Mouse (Mus musculus): ENCODE results near the gene Dpp6. TPM values are rescaled to one million over a fixed set of nuclear protein-coding genes. Genes with fewer than 3 reads are reported as not detected.
A peak's percentile ranks its signal among the peaks of the same experiment; 100 is the strongest.

Dpp6 gene
- total RNA-seq, 2 experiments from 2014 or later: 254 to 263 TPM

DNA sequence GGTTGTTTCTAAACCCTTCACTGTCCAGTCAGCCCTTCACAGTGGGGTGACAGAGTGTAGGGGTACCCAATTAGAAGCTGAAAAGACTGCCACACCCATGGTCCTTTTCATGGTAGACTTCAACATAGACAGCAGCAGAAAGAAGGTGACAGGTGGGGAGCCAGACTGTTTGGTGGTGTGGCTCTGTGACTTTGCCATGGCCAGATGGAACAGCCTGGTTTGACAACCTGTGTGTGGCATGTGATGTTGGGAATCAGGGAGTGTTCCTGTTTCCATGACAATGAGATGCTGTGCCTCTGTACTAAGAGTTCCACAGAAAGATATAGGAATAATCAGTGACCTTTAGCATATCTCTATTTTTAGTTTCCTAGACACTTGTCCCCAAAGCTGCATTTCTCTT lies 386.1 kb downstream of the Dpp6 start:
- peak; percentile 42 to 57 for DNase-seq

DNA sequence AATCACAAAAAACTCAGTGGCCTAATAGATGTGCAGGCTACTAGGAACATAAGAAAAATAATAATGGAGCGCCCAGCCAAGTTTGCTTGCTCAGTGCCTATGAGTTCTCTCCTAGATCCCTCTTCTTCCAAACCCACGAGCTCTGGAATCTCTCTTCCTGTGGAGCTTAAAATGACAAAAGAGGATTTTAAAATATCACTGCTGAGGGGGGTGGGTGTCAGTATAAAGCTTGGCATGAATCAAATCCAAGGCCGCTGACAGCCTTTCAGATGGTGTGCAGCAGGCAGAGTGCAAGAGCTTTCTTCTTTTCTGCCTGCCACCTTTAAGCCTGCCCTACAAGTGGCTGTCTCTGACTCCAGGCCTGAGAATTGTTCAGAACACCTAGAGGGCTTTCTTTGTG lies 387.7 kb downstream of the Dpp6 start:
- no peak for DNase-seq

DNA sequence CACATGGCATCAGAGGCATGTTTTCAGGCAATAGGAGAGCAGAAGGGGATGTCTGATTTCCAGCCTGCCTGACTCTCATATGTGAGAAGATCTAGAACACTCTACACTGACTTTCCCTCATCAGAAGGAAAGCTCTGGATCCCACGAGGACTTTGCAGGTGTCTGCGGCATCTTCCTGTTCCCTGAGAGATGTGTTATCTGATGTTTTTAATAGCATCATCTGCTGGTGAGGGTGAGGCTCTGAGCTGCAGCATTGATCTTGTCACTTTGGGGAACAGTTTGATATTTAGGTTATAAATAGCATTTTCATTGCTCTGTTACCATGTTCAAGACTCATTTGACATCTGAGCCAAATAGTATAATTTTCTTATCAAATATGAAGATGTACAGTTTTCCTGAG lies 388.8 kb downstream of the Dpp6 start:
- no peak for DNase-seq

DNA sequence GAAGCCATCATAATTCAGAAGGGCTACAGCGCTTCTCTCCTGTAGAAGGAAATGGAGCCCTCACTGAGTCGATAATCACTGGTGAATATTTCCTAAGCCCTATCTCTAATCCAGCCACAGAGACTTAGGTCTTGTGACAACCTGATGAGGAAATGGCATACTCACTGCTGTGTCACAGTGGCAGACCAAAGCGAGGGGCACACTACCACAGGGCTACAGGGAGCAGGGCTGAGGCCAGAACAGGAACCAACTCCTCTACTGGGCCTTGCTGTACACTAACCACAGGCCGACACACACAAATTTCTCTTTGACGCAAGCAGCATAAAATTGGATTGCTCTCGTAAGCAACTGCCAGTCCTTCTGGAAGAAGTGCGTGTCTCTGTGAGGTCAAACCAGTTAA lies 389.2 kb downstream of the Dpp6 start:
- no peak for DNase-seq

DNA sequence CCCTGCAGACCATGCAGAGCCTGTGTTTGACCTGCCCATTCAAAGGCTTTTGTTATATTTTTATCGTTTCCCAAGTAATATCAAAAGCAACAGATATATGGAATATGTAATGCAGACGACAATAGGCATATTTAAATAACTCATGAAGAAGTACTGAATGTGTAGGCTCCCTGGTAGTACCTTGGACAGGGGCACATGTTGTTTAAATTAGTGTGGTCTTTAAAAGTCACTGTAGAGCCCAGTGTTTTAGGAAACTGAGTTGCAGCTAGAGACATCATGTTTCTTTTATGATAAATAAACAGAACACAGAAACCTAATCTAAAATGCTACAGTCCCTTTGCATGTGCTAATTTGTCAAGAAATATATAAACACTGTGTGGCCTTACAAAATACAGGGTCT lies 403.1 kb downstream of the Dpp6 start:
- DNase-seq: no peak

DNA sequence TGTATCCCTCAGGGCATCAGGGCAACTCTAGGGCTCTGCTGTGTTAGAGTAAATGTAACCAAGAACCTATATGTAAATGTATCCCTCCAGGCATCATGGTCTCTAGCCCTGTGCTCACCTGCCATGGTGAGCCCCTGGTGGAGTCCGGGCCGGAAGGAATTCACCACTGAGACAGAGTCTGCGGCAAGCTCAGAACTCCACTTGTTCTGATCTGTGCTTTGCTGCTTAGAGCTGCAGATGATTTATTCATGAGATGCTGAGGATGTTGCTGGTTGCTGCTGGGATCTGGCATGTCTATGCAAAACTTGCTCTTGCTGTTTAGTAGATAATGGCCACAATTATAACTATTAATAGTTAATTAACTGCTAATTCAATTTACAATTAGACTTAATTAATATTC lies 425.1 kb downstream of the Dpp6 start:
- DNase-seq: no peak

DNA sequence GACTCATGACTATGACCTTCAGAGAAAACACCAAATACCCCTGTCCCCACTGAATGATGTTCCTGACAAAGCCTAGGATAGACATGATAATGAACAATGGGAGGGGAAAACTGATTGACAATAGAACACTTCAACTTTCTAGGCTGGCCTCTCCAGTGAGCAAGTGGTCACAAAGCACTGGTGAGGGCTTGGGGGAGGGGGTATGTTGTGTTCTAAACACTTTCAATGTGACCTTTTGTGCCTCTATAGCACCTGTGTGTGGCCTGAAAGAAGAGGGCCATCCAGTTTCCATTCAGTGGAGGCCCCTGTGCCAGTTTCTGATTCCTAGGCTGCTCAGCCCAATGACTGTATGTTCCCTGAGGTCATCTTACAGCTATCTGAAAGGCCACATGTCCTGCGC lies 426.2 kb downstream of the Dpp6 start:
- DNase-seq: no peak

DNA sequence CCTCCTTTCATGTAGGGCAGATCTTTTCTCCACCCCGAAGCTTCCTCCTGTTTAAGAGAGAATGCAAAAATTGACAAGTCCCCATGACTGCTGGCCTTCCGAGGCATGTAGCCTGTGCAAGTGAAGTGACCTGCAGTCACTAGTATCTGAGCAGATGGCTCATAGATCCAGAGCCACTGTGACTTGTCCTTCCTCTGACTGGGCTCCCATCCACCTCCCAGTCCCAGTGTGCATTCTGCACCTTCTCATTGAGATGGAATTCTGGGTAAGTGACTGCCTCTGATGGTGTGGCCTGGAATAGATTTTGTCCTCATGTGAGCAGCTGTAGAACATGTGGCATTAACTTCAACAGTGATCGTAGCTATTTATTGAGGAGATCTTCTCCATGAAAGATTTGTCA lies 430.8 kb downstream of the Dpp6 start:
- no peak for DNase-seq

DNA sequence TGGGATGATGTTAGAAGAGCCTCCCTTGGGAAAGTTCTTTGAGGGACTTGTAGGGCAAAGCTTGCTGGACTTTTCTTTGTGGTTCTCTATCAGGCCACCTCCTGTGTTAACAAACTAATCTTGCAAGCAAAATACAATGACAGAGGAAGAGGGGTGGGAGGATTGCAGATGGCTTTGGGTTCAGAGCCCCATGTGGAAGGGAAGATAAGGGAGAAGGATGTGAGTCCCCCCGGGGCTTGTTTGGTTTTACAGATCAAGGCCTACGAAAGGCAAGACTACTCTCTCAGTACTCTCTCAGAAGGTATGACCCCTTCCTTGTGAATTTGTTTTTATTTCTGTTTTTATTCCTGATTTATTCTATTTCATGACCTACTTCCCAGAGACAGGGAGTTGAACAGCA lies 431.7 kb downstream of the Dpp6 start:
- no peak for DNase-seq

DNA sequence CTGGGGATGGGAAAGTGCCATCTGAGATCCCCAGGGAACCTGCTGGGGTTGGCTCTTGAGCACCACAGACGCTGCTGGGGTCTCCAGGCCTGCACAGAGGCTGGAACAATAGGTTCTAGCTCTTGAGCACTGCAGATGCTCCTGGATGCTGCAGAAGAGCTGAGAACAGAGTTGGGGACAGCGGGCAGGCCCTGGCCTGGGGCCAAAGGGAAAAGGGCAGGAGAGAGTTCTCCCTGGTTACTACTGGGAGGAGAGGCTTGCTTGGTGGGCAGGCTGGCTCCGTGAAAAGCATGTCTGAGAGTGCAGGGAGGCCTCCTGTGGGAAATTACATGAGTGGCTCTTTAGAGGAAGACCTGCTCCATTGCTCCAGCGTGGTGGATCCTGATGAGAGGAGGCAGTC lies 432.9 kb downstream of the Dpp6 start:
- DNase-seq: no peak

DNA sequence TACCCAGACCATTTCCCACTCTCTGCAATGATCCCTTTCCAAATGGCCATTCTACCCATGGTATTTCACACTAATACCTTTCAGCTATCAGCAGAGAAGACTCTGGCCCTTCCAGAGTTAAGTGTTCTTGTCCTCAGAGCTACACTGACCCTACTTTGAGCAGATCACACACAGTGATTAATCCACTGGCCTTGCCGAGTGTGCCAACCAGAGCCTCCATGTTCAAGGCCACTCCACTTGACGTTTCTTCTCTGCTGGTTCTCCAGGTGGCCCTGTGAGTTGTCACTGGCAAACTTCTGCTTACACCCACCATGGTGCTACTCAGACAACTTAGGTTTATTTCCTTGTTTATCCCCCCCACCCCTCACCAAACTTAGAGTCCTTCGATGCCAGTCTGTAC lies 433.9 kb downstream of the Dpp6 start:
- no peak for DNase-seq

DNA sequence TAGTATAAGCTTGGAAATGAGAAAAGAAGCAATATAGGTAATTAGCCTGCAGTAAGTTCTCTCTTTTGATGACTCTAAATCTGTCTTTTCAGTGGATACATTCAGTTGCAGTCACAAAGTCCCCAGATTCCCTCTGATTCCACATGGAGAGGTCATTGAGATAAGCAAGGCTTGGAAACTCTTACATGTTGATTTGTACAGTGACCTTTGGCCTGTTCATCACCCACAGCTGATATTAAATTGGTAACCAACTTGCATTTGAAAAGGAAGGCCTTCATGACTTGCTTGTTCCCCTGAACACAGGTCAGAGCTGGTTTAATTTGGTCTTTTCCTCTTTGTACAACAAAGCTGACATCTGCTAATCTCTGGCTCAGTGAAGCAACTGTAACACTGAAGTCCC lies 434.4 kb downstream of the Dpp6 start:
- no peak for DNase-seq

DNA sequence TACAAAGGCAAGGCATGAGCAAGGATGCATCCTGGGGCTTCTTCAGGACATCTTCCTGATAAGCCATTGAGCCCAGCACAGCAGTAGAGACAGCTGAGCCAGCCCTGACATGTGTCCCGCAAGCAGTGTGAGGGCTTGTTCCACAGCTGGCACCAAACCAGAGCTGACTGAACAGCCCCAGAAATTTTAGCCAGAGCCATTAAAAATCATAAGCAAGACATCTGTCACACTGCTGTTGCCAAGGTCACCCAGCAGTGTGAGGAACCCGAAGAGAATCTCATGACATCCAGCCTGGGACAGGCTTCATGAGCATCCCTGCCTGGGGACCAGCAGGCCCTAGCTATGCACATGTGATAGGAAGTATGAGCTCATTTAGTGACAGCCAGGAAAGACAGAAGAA lies 438.2 kb downstream of the Dpp6 start:
- DNase-seq: no peak

DNA sequence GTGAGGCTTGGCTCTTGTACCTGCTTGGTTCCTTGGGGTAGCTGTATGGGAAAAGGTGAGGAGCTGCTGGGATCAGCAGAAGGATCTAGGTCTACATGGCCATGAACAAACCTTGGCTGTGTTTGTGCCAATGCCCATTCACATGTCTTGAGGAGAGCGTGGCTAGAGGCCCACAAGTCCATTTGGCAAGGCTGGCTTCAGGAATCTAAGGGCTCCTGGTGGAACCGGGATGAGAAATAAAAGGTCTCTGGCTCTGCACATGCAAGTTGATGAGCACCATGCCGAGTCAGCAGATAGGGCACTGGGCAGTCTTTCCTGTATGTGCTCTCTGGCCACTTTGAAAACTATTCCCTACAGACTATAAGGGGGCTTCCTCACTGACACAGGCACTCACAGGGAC lies 441.6 kb downstream of the Dpp6 start:
- no peak for DNase-seq

DNA sequence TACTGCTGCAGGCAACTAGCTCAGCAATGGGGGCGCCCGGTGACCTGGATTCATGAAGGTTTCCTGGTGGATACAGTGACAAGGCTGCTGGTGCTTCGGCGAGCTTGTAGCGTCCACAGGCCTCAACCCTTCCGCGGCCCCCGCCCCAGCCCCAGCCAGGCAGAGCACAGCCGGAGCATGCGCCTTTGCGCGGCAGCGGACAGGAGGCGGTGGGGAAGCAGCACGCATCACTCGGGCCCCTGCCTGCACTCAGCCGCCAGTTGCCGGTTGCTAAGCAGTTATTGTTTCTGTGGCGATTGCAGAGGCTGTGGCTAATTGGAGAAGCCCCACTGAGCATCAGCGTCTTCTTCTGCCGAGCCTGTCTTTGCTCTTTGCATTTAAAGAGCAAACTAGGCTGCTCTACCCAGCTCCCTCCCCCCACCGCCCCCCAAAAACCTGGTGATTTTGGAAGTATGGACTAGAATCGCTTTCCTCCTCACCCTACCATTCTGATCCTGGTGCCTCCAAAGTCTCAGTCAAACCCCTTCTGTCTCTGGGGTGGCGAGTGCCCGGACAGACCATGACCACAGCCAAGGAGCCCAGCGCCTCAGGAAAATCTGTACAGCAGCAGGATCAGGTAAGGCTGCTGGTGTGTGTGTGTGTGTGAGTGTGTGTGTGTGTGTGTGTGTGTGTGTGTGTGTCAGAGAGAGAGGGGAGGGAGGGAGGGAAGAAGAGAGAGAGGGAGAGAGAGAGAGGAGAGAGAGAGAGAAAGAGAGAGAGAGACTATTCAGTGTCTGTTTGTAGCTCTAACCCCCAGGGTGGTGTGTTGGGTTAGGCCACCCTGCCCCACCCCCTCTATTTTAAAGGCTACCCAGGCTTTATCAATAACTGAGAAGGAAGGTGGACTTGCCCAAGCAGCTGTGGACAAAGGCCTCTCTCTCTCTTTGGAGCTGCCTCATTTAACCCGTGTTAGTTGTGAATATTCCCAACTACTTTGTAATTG lies 445.0 kb downstream of the Dpp6 start:
- peak; percentile 81 to 85 for DNase-seq

DNA sequence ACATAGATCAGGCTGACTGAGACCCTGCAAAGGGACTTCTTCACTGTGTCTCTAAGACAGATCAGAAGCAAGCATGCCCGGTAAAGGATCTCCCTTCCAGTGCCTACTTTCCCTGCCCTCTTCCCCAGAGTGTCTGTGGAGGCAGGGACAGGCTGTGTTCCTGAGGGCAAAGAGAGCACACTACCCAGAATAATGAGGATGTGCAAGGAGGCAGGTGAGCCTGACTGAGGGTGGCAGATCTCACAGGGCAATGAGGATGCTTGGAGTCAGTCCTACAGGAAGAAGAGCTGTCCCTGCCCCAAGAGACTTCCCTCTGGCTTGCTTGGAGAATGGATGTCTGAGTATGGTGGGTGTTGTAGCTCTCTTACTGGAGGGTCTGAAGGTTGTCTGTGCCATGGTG lies 445.7 kb downstream of the Dpp6 start:
- no peak for DNase-seq

DNA sequence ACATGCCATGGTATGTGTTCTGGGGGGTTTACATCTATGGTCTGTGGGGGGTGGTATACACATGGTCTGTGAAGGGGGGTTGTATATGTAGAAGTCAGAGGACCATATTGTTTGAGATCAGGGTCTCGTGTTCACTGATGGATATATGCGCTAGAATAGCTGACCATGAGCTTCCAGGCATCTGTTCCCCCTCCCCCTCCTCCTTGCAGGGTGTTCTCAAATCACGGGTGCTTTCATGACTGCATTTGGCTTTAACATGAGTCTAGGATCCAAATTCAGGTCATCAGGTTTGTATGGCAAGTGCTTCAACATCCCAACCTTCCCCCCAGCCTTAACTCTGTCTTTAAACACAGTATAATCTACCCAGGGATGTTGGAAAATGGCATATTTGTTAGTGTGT lies 448.3 kb downstream of the Dpp6 start:
- no peak for DNase-seq

DNA sequence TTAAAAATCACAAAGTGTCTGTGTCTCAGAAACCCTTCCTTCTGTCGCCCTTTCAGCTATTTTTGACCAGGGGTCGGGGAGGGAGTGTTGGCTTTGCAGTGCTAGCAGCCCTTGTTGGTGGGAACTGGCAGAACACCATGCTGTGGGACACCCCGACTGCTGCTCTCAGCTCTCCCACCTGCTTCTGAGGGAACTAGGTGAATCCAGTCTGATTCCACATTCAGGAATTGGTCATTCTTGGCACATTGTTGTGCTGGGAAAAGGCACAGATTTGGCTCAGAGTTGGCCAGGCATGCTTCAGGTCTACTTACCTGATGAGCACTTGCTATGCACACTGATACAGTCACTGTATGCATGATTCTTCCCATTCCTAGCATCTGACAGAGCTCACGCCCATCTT lies 454.3 kb downstream of the Dpp6 start:
- no peak for DNase-seq

DNA sequence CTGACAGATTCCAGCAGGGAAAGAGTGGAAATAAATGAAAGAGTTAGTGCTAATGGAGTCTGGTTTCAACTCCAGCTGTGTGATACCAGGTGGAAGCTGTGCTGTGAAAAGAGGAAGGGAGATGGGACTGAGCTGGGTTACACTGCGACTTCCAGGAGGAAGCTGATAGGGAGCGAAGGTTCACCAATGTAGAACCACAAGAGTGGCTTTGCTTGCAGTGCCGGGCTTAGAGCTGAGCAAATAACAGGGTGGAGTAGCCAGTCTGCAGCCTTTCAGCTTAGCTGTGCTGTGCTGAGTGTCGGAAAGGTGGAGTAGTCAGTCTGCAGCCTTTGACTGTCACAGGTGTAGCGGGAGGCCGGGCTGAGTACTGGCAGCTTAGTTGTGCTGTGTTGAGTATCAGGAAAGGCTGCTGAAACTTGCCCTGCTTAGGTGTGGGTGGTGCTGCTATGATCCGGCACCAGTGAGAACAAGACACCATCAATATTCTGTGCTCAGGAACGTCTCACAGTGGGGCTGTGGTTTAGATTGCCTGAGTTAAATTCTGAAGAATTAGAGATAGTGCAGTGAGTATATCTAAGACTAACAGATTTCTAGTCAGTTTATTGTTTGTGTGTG lies 457.9 kb downstream of the Dpp6 start:
- no peak for DNase-seq

DNA sequence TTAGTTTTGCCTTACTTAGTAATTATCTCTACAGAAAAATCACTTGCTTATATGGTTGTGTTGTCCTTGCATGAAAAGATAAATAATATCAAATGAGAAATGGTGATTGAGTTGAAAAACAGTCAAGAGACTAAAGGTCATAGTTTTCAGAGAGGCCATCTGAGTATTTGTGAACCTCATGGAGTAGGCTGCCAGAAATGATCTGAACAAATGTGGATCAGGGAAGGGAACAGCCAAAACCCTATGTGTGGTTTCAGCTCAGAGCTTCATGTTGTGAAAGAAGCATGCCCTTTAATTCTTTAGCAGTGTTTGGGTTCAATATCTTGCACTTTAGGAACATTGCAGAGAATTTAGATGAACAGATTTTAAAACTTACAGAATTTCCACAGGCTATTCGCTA lies 458.9 kb downstream of the Dpp6 start:
- no peak for DNase-seq

DNA sequence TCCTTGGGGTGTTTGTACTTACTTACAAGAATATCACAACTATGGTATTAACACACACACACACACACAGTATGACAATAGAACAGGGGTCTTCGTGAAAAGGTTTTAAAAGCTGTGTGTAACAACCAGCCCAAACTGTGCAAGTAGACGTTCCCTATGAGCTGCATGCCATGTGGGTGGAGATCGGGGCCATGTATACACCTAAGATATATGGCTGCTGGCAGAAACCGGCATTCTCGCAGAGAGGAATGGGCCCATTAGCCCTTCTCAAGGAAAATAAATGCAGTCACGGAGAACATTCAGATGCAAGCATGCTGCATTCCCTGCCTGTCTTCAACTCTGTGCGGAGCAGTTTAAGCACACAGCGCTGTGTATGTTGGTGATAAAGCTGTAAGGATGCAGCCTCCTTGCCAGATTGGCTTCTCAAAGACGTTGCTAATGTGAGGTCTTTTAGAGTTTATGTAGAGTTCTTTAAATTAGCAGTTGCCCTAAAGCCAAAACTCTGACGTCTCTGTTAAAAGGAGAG lies 461.2 kb downstream of the Dpp6 start:
- no peak for DNase-seq

DNA sequence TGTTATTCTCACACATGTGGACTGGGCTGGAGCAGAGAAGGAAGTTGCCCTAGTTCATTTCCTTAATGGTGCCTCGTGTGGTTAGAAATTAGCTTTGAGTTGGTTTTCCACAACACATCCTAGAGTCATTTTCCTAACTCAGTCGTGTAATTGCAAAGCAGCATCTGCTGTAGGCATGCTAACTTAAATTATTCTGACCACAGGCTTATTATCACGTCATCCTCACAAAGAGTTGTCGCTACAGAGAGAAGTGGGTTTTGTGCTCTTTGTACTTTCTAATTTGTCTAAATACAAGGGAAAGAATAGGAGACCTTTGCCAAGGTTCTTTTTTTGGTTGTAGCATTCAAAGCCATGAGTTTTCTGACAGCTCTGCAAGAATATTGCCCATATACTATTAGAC lies 469.9 kb downstream of the Dpp6 start:
- no peak for DNase-seq

DNA sequence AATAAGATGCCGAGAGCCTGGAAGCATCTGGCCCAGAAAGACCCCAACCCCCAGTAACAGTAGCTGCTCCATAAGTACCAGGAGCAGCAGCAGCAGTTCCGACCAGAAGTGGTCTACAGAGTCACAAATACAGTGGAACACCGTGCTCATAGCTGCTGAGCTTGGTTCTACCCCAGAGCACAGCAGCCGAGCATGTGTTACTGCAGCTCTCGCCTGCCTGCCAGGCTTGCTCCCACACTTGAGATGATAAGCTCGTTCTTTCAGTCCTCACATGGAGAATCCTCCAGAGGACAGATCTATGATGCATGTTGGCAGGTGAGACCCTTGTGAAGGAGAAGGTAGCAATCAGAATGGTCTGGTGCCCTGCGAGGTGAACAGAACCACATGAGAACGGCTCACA lies 474.4 kb downstream of the Dpp6 start:
- no peak for DNase-seq

DNA sequence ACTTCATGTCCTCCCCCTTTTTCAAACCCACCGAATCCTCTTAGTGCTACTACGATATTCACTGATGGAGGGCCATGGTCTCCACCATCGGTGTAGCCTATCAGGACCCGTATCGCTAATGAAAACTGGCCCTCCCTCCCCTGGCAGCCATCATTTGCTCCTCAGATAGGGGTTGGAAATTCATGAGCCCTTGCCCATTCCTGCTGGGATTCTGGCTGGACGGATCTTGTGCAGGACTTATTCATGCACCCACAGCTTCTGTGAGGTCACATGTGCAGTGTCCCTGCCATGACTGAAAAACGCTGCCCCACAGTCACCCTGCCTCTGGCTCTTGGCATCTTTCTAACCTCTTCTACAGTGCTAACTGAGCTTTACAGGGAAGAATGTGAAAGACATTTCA lies 475.2 kb downstream of the Dpp6 start:
- no peak for DNase-seq
